Mouse (Mus musculus) T-cell, adult 2 months (primary cell): ENCODE measurements around the gene Psg25.
"Not testable (repeated sequence)": the region's sequence is repeated elsewhere in the genome, so short reads cannot be mapped to it uniquely, and the experiment has no call there.

Source experiments
- DNase-seq: peaks from one replicate; pipeline ENCODE4 v3.0.0; 2022; ENCODE audit warnings: low spot score

Psg25 gene

DNA sequence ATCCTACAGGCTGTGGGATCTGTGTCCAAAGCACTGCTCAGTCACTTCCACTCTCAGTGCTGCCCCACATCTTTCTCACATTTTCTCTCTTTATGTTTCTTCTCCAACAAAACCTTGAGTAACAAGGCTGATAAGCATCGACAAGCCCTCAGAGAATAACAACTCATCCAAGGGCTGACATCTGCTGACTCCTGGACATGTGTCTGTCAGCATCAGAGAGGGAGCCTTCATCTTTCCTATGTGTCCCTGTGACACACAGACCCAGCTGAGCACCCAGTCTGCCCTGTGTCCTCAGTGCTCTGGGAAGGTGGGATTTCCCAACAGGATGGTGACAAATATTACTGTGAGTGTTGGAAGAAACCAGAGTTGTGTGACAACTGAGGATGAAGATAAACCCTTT, at the start of gene Psg25:
Gene Psg25, minus strand, starts transcription at position 101 of the 400 bp plus-strand sequence.
- DNase-seq, result no peak

DNA sequence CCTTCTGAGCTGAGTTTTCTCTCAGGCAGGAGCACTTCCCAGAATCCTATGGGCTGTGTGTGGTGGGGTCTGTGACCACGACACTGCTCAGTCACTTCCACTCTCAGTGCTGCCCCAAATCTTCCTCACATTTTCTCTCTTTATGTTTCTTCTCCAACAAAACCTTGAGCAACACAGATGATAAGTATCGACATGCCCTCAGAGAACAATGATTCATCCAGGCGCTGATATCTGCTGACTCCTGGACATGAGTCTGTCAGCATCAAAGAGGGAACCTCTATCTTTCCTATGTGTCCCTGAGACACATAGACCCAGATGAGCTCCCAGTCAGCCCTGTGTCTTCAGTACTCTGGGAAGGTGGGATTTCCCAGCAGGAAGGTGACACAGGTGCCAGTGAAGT, 35.1 kb upstream of the Psg25 start, which contains the start of gene Psg27:
Gene Psg27, minus strand, starts transcription at position 101 of the 400 bp plus-strand sequence.
- DNase-seq, result no peak

DNA sequence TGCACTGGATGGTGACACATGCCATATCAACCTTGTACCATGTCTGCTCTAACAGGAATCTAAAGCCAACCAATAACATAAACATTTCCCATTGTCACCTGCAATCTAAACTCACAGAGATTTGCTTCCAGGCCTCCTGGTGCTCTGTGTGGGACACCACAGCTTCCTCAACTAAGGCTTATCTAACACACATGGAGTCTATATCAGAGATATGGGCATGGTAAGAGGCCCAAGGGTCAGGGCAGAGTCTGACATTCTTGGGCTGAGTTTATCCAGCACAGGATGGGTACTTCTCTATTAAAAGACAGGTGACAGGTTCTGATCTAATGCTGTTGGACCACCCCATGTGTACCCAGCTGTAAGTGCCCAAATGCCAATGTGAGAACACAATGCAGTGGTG, 27.8 kb upstream of the Psg25 start:
- DNase-seq, result no peak

DNA sequence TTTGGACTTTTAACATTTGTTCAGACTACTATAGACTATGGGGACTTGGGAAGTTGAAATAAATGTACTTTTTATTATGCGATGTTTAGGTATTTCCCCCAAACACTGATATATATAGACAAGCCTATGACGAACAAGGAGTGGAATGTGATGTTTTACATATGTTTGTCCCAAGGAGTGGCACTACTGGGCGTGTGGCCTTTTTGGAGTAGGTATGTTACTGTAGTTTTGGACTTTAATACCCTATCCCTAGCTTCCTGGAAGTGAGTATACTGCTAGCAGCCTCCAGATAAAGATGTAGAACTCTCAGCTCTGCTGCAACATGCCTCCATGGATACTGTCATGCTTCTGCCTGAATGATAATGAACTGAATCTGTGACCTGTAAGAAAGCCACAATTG, 23.7 kb upstream of the Psg25 start:
- DNase-seq, result not testable (repeated sequence)

DNA sequence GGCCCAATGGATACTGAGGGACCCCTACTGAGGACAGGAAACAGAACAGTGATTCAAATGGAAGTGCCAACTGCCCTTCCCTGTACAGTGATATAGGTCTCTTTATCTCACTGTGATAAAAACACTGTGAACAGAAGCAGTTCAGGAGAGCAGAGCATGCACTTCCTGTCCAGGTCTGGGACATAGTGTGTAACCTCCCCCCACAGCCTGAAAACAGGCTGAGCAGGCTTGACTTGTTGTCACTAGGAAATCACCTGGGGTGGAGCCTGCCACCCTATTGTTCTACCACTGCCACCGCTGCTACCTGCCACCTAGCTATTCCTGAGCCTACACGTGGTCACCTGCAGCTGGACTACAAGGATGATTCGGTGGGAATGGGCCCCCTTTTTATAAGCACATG, 1.4 kb upstream of the Psg25 start:
- no peak for DNase-seq

DNA sequence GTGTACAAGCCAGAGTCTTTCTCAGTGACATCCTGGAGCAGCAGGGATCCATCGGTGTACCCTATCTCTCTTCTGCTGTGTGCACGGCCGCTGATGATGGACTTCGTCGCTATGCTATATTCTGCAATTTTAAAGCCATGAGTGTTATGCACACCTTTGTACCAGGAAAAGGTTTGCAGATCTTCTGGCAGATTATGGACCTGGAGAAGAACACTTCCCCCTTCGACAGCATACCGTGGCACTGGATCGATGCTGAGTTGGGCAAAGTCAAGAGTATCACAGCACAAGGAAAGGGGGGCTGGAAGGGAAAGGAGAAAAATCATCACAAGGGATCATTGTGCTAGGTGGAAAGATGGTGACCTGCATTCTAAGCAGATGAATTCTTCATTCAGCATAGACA, 7.4 kb downstream of the Psg25 start:
- no peak for DNase-seq

DNA sequence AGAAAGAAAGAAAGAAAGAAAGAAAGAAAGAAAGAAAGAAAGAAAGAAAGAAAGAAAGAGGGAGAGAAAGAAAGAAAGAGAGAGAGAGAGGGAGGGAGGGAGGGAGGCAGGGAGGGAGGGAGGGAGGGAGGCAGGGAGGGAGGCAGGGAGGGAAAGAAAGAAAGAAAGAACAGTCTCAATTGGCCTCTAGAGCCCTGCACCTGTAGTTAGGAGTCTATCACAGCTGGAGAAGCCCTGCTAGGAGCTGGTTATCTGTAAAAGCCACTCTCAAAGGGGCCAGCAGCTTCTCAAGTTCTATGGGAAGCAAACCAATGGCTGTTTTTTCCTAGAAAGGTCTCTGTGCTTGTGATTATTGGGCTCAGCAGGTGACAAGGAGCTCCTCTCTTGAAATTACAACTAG, 19.2 kb downstream of the Psg25 start:
- DNase-seq, result not testable (repeated sequence)

DNA sequence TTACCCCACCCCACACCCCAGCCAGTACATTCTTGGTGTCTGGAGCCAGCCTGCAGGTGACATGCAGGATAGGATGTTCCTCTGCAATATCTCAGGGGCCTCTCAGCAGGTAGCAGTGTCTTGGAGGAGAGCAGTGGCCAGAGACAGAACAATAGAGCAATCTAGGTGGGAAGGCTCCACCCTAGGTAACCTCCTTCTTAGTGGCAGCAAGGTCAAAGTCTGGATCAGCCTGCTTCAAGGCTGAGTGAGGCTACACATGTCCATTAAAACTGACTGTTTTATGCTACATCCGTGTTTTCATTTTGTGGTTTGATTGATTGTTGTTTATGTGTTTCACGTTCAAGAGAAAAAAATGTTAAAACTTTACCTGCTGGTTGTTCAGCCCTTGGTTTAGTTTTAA, 19.7 kb downstream of the Psg25 start:
- DNase-seq, result not testable (repeated sequence)

DNA sequence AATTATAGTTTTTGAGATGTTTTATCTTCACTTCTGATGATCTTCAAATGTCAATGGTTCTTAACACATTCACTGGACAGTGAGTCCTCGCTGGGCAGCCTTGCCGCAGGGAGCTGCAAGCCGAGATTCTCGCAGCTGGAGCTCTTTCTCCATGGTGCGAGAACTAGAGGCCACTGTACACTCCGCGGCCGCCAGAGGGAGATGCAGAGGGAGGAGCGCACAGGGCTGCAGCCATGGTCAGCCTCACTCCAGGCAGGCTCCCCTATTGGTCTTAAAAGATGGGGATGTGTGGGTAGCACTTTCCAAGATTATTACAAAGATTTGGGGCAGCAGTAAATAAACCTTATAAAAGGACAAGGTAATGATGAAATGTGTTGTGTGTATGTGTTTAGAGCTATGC, 20.6 kb downstream of the Psg25 start:
- no peak for DNase-seq

DNA sequence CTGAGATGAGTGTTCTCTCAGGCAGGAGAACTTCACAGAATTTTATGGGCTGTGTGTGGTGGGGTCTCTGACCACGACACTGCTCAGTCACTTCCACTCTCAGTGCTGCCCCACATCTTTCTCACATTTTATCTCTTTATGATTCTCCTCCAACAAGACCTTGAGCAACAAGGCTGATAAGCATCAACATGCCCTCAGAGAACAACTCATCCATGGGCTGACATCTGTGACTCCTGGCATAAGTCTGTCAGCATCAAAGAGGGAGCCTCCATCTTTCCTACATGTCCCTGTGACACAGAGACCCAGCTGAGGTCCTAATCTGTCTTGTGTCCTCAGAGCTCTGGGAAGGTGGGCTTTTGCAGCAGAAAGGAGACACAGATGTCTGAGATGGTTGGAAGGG, 48.0 kb downstream of the Psg25 start, which contains the start of gene Psg26:
Gene Psg26, minus strand, starts transcription at position 101 of the 400 bp plus-strand sequence.
- DNase-seq, result no peak
